Mouse (Mus musculus): ENCODE results near the gene Reep1.

Reep1 gene

DNA sequence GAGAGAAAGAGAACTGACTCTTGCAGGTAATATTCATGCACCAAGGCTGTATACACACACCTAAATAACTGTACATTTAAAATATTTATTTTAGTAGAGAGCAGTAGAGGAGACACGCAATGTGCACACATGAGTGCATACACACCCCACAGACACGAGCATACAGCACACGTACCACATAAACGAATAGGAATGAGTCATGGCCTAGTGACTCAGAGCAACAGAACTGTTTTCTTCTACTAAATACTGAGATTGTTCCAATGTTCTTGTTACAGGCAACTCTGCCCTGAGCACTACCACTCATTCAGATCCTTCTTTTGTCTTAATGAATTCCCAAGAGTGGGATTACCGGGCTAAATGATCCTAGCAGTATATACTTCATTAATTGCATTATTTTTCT lies 70.7 kb downstream of the Reep1 start:
- intact Hi-C loops (cut with DNase I), result no loop called here

- intact Hi-C loops (cut with DNase I), result no loop called here
Observed at GRCm38 (mm10) chr6:71779831-71780230, 72.5 kb downstream of the Reep1 start.

DNA sequence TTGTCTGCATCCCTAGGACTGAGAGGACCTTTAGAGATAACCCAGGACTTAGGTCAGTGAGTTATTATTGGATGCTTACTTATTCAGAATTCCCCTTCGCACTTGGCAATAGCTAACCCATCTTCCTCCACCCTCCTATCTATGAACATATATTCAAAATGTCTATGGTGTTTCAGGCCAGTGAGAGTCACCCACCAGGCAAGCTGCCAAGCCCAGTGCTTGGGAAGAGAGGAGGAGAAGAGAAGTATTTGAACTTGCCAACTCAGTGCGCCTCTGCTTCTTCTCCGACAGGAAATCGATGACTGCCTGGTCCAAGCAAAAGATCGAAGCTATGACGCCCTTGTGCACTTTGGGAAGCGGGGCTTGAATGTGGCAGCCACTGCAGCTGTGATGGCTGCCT lies 73.1 kb downstream of the Reep1 start:
- intact Hi-C loops (cut with DNase I), result no loop called here

DNA sequence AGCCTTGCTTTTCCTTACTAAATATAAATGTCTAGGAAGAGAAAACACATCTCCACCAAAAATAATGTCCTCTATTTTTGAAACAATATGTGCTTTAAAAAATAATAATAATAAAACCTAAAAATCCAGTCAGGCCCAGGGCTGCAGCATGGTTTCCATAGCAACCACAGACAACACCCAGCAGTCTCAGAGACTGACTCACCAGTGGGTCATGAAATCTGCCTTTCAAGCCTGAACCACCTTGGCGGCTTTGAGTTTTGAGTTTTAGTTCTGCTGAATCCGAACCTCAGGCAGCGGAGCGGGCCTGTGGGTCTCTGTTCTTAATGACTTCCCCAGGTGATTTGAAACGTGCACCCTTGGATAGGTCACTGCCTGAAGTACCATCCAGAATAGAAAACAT lies 75.8 kb downstream of the Reep1 start:
- intact Hi-C loops (cut with DNase I), result no loop called here

DNA sequence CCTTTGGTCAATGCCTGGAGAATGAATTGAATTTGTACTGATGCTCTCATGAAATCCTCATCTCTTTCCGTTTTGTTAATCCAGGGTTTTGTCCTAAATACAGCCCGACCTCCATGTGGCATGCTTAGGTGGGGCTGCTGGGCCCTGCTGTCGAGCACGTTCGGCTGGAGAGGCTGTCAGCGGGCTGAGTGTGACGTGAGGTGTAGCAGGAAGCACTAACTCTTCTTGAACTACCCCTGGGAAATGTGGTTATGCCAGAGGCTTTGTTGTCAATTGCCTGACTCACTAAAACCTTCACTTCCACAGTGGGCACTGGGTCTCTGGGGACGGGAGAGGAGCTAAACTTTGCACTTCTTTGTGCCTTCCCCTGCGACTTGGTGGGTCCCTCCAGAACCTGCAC lies 81.0 kb downstream of the Reep1 start:
- intact Hi-C loops (cut with DNase I), result no loop called here

DNA sequence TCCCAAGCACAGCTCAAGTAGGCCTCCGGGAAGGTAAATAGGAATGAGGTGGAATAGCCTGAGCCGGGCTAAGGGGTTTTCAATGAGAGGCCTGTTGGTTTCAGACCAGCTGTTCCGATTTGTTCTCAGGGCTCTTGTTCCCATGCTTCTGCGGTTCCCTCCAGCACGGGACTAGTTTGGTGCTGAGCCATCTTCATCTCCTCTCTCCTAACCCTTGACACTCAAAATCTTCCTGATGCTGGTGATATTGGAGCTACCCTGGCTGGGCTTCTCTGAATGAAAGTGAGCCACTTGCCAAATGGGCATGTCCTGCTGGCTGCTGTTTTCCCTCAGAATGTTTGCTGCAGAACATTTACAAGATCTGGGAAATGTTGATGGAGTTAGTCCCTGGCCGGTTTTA lies 84.4 kb downstream of the Reep1 start:
- intact Hi-C loops (cut with DNase I), result no loop called here

DNA sequence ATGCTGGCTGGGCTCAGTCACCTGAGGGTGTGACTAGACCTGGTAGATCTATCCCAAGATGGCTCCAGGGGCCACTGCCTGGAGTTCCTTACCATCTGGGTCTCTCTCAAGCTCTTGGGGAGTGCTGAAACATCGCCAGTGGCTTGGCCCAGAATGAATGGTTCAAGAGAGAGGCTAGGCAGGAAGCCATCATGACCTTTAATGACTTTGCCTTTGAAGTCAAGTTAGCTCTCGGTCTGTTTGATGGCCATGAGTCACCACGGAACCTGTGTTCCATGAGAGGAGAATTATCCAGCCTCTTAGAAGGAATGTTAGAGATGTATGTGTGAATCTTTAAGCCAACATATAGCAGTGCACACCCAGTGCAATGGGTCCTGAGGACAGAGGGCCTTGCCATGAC lies 92.0 kb downstream of the Reep1 start:
- intact Hi-C loops (cut with DNase I), result no loop called here

- intact Hi-C loops (cut with DNase I), result loop anchor here (5.0 to 10.0 kb wide), 3 partner anchors 184 to 634 kb away; partner anchors contain the start of gene Rnf103
Observed at GRCm38 (mm10) chr6:71801011-71801713, 93.8 kb downstream of the Reep1 start.

GRCm38 (mm10) chr6:71801714-71802094 lies 94.3 kb downstream of the Reep1 start:
- intact Hi-C loops (cut with DNase I), result loop anchor here (5.0 to 10.0 kb wide), 3 partner anchors 184 to 634 kb away; partner anchors contain the start of gene Rnf103

DNA sequence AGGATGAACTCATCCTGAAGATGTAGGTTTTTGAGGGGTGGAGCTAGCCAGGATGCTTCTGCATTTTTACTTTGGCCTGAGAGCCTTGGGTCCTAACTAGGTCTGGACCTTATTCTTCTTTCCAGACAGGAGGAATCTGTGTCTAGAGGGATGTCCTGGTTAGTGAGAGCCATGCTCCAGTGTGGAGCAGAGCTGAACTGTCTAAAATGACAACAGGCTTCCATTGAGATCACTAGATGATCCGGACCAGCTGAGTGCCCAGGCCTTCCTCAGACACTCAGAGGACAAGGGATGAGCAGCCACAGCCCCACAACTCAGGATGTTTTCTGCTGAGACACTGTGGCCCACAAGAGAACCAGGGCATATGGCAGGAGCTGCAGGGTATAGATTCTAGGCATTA lies 96.2 kb downstream of the Reep1 start:
- intact Hi-C loops (cut with DNase I), result loop anchor here (5.0 to 10.0 kb wide), 3 partner anchors 186 to 636 kb away; partner anchors contain the start of gene Rnf103

DNA sequence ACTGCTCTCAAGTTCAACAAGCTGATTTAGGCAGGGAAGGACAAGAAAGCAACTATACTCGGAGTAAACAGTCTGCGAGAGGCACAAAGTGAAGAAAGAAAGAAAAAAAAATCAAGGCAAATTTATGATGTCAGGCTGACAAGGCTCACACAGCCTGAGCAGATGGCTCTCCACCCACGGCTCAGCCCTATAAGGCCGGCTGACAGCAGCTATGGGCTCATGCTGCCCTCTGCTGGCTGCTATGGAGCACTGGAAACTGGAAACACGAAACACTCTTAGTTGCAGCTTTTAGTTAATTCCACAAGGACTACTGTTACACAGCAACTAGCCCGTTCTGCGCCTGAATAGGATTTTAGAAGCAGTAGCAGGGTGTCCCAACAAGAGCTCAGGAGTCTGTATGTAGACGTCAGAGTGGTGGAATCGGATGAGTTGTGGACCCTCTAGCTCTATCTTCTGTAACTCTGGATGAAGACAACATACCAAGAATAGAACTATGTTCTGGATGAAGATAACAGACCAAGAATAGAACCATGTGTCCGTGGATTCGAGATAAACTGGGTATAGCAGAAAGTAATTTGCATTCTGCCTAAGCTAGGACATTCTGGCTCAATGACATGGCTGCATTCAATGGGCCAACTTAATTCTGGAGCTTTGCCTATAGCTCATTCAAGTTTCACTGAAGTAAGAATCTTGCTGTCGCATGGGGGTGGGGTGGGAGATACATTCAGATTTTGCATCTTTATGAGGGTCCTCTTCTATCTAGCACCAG lies 96.9 kb downstream of the Reep1 start:
- intact Hi-C loops (cut with DNase I), result loop anchor here (5.0 to 10.0 kb wide), 3 partner anchors 187 to 637 kb away; partner anchors contain the start of gene Rnf103

DNA sequence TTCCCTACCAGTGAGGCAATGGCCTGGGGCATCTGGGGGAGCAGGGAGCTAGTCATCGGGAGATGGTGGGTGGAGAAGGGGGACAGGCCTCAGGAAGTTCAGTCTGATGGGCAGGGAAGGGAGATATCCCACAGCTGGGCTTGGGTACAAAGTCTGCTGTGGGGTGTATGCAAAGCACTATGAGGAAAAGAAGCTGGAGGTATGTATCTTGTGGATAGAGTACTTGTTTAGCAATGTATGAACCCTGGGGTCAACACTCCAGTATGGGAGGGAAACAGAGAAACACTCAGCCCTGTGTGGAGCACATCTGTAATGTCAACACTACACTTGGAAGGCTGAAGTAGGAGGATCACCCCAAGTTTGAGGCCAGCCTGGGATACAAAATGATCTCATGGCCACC lies 99.4 kb downstream of the Reep1 start:
- intact Hi-C loops (cut with DNase I), result loop anchor here (10.0 kb wide), 1 partner anchor 312 kb away; the partner anchor contains the start of gene Rnf103

DNA sequence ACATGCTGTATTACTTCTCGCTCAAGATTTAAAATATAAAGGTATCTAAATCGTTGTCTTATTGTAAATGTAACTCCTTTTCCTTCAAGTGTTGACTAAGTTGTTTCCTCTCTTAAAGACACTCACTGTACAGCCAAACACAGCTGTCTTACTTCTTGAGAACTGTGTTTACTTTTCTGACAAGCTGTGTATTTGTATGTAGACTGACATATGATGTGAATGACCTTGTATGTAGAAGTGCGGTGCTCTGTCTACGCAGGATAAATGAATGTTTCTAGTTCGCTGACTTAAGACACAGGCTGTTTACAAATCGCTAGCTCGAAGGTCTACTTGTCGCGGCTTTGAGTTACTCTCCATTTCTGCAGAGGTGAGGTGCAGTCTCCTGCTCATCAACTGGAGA lies 102.5 kb downstream of the Reep1 start:
- intact Hi-C loops (cut with DNase I), result loop anchor here (10.0 kb wide), 1 partner anchor 315 kb away; the partner anchor contains the start of gene Rnf103

DNA sequence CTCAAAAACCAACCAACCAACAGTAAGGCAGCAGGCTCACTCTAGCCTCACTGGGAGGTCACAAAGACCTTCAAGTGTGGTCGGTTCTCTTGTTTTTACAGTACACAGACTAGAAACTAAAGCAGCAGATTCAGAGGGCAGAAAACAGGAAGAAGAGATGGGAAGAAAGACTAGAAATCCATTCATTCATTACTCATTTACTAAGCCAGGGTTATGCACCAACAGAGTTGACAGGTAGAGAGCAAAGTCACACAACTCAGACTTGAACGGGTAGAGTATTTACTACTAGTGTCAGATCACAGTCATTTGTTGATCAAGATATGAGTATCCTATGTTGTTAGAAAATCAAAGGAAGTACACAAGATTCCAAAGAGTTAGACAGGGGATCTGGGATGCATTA lies 105.5 kb downstream of the Reep1 start:
- intact Hi-C loops (cut with DNase I), result no loop called here

DNA sequence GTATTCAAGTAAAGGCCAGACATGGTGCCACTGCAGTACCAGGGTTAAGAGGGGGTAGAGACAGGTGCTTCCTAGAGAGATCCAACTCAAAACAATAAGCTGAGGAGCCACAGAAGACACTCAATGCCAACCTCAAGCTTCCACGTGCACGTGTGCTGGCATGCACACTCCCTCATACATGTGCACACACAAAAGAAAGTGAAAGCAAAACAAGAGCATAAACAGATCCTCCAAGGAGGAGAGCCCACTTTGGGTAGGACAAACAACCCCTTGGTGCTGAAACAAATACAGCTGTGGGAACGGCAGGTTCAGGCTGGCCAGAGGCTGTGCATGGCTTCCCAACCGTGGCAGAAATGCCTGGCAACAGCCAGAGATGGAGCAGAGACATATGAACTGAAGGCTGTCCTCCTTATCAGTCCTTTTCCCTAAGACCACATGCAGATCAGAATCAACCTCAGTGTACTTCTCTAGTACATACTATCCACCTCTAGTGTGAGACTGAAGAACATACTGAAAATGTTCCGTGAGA lies 112.5 kb downstream of the Reep1 start:
- intact Hi-C loops (cut with DNase I), result no loop called here

GRCm38 (mm10) chr6:71823085-71823484 lies 115.7 kb downstream of the Reep1 start:
- intact Hi-C loops (cut with DNase I), result no loop called here

- intact Hi-C loops (cut with DNase I), result no loop called here
Observed at GRCm38 (mm10) chr6:71823488-71823887, 116.1 kb downstream of the Reep1 start.

- intact Hi-C loops (cut with DNase I), result no loop called here
Observed at GRCm38 (mm10) chr6:71823961-71824360, 116.6 kb downstream of the Reep1 start.

- intact Hi-C loops (cut with DNase I), result no loop called here
Observed at GRCm38 (mm10) chr6:71826869-71827268, 119.5 kb downstream of the Reep1 start, which contains the start of gene Mrpl35. Gene Mrpl35 (minus strand): TSS chr6:71826969.

GRCm38 (mm10) chr6:71829768-71830167 lies 122.4 kb downstream of the Reep1 start:
- intact Hi-C loops (cut with DNase I), result no loop called here

DNA sequence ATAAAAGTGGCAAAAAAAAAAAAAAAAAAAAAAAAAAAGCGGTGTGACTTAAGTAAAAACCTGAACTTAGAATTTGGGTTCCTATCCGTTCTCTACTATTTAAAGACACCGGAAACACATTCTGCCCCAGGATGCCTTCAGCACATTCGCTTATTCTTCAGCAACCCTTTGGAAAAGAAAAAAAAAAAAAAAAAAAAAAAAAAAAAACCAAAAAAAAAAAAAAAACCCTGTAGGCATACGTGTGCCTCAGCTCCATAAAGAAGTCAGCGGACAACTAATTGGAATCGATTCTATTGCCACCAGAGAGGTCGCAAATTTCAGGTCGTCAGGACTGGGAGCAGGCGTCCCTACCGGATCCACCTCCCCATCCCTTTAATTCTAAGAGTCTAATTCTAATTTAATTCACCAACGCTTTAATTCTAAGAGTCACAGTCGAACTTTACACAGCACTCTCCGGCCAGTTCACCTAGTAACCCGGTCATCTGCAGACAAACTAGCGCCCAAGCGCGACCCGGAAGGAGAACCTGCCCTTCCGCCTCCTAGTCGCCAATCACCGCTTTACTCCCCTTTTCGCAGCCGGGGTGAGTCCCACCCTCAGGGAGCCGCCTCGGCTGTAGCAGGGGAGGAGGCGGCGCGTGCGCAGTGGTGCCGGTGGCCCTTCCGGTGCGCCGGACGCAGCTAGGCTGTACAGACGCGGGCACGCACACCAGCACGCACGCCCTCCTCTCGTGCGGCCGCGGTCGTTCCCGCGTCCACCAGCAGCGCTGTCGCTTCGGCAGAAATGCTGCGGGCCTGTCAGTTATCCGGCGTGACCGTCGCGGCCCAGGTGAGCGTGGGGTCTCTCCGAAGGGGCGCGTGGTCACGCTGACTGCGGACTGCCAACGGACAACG lies 123.6 kb downstream of the Reep1 start, which contains the start of gene Immt:
Gene Immt (plus strand): TSS at position 642 of the 891 bp plus-strand sequence.
- intact Hi-C loops (cut with DNase I), result no loop called here

Data from adrenal gland (tissue).